Mouse (Mus musculus): Measurements from ENCODE around the gene Ptms.

The Ptms gene

GRCm38 (mm10) chr6:124925941-124926340 is 6.0 kb upstream of the Ptms start:
- DNase-seq = no peak

- DNase-seq = no peak
These were observed 5.4 kb upstream of the Ptms start for GRCm38 (mm10) chr6:124925173-124925793.

DNA sequence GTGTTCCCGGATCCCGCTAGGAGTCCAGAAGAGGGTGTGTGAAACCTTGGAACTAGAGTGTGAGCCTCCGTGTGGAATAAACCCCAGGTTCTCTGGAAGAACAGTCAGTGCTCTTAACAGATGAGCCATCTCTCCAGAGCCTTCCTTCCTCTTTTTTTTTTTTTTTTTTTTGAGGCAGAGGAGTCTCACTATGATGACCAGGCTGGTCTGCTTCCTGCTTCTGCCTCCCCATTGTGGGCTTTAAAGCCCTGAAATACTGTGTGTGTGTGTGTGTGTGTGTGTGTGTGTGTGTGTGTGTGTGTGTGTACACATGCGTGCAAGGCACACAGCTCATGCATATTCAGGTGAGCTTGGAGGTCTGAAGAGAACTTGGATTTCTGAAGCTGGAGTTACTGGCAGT is 1.6 kb upstream of the Ptms start:
- no peak for DNase-seq

GRCm38 (mm10) chr6:124920318-124921085 is 599 bp upstream of the Ptms start:
- no peak for DNase-seq

- DNase-seq = no peak
These were observed 844 bp downstream of the Ptms start for GRCm38 (mm10) chr6:124918890-124919627.

GRCm38 (mm10) chr6:124918331-124918690 is 1.6 kb downstream of the Ptms start:
- no peak for DNase-seq

DNA sequence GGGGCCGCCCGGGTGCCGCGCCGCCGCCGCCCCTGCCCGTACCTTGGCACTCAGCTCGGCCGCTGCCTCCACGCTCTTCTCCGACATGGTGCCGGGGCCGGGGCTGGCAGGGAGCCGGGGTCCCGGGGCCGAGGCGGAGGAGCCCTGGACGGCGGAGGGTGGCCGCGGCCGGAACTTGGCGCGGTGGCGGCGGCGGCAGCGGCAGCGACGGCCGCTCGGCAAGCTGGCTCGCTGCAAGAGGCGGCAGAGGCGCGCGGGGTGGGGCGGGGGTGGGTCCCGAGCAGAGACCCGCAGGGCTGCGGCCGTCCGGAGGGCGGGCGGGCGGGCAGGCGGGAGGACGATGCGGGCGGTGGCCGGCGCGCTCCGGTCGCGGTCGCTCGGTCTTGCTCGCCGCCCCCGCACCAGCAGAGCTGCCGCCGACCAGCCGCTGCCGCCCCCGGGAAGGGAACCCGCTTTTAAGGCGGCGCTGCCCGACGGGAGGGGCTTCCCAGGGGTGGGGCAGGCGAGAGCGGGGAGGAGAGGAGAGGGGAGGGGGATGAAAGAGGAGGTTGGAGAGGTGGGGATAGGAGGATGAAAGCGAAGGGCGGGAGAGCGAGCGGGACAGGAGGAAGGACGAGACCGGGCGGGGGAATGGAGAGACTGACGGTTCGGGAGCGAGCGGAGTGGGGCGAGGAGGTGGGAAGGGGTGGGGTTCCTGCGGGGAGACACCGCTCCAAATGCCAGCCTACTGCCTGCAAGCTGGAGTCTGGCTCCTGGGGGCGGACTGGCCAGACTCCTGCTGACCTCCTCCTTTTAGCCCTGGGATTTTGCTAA is 2.2 kb downstream of the Ptms start:
- peak; percentile 93 for DNase-seq

- DNase-seq = peak; percentile 94
These were observed 3.0 kb downstream of the Ptms start for GRCm38 (mm10) chr6:124916695-124917517.

DNA sequence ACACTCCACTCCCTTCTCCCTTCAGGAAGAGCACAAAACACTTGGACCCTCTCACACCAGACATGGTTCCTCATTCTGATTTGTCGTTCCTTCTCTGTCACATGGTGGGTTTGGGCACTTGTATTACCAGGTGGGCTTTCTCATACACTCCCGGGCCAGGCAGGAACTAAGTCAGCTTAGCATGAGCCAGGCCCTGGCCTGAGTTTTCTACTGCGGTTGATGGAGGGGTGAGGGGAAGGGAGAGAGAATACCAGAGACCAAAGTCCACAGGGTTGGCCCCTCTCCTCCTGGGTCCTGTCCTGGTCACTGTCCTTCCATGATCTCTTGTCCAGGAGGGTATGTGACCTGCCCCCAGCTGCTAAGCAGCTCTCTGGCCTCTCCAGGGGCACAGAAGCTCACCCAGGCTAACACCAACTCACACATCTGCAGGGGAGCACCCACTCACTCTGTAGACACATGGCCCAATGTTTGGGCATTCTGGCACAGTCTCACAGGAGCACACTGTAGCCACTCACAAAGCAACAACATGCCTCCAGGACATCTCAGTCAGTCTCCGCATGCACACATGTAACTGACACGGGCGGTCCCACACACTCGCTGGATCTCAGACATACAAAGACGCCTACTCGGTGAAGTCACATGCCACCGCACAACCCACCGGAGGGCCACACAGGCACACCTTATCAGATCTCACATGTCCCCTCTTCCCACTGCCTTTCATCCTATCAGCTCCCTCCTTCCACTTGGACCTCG is 3.8 kb downstream of the Ptms start:
- no peak for DNase-seq

DNA sequence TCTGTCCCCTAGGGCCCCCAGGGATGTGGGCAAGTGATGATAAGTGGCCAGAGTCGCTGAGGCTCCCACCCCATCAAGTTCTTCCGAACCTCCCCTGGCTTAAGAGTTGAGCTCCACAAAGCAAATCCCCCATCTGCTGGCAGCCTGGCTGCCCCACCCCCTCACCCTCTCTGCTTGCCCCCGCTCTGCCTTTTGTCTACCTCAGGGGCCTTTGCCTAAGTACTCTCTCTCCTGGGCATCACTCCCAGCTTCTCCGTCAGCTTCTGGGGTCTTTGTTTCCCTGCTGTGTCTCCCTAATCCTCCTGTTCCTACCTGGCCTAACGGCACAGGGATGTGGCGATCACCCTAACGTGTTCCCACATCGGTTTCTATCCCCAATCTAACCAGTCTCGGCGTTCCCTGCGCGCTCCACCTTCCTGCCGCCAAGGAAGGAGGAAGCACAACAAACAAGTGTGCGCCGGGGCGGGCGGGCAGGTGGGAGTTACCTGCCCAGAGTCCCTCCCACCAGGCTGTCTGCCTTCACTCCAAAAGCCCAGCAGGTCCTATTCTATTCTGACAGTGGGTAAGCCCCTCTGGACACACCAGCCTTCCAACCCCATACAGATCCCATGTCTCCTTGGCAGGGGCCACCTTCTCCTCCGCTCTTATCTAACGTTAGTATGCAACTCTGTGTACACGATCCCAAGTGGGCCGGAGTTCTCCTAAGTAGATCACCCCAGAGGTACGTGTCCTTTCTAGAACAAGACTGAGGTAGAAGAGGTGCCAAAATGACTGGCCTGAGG is 4.6 kb downstream of the Ptms start:
- no peak for DNase-seq

DNA sequence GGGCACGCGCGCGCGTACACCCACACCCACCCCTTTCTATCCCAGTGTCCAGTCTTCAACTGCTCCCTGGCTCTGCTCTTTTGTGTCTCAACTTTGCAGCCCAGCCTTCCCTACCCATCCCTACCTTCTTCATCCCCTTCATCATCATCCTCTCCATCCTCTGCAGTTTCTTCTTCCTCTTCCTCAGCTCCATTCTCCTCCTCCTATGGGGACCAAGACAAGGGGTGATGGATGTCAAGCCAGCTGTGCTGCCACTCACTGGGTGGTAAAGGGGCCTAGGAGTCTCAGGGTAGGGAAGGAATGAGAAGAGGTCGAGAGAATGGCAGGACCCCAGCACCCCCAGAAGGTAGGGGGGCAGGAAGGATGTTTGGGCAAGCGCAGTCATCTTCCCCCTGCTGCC is 5.4 kb downstream of the Ptms start:
- no peak for DNase-seq

GRCm38 (mm10) chr6:124913721-124914285 is 6.1 kb downstream of the Ptms start:
- no peak for DNase-seq

DNA sequence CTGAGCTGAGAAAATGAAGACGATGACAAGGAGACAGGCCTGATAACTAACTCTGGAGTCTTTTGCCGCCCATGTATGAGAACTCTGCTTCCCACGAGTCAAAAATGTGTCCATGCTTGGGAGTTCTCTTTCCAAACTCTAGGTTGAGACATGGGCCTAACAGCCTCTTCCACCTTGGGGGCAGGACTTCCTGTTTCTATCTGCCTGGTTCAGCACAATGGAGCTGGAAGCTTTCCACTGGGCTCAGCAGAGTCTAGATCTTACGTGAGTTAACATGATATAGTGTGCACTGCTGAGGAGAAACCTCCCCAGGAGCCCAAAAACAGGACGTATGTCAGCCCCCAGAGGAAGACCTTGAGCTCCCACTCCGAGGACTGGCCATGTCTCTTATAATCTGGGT is 6.7 kb downstream of the Ptms start:
- no peak for DNase-seq

DNA sequence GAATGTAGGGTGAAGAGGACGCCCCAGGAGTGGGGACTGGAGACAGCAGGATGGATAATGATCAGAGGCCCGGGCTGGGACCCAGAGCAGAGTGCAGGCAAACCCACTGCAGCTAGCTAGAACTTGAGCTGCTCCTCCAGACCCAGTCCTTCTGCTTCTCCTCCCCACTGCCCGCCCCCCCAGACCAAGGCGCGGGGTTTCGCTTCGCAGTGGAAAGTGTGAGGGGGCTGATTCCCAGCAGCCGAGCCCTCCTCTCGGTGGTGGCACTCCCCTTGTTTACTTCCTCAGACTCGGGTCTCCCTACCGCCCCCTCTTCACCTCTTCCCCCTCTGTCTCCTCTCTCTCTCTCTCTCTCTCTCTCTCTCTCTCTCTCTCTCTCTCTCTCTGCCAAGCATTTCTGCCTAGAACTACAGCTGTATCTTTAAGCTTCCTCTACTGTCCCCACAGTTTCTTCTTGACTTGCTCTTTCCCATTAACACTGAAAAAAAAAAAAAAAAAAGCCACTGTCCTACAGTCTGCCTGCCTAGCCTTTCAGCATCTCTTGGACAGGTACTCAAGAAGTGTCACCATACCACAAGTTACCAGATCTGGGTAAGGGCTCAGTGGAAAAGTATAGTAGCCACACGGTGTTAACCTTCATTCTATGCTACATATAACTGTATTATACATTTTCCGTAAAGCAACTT is 8.2 kb downstream of the Ptms start, which contains the start of gene Lag3:
TSS of gene Lag3 (minus strand) at position 173 of the 686 bp plus-strand sequence.
- DNase-seq = no peak

DNA sequence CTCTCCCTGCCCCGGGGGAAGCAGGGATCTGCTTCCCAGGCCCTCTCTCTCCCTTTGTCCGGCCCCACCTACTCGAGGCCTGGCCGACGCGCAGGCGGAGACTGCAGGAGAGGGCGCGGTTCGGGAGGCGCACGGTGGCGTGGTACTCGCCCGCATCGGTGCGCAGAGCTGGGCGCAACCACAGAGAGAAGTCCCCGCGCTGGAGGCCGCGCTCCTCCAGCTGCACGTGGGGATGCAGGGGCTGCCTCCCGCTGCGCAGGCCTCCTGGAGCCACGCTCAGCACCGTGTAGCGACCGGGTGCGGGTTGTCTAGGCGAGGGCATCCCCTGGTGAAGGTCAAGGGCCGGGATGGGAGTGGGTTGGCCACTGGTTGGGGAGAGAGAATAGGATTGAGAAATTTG is 9.9 kb downstream of the Ptms start:
- no peak for DNase-seq

- no peak for DNase-seq
These were observed 12.1 kb downstream of the Ptms start for GRCm38 (mm10) chr6:124907767-124908166.

GRCm38 (mm10) chr6:124904991-124905860 is 14.7 kb downstream of the Ptms start:
- no peak for DNase-seq

DNA sequence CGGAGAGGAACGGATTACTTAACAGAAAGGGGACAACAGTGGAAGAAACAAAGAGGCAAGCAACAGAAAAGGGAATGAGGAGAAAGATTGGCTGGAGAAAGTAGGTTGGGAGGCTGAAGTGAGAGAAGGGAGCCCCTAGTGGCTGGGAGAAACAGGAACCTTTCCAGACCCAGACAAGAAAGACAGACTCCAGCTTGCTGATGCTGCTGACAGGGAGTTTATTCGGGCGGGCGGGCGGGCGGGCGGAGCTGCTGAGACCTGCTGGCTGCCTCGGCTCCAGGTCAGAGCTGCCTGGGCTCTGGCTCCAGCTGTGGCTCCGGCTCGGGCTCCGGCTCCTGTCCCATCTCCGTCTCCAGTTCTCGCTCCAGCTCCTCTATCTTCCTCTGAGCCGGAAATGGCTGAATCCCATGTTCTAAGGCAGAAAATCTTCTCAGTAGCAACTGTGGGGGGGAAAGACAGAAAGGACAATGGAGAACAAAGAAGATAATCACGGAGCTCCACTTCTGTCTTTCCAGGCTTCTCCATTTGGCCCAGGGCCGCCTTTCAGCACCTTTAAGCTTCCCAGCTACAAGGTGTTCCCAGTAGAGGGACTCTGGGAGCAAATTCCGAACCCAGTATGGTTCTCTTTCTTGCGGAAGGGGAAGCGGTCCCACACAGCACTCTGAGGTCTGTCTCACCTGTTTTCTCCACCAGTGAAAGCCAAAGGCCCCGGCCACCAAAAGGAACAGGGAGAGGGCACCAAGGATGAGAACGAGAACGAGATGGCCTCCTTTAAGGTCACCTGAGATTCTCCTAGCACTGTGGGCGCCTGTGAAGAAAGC is 15.5 kb downstream of the Ptms start:
- DNase-seq = peak; percentile 75
